Mouse (Mus musculus): ENCODE data around the gene Ntng1.

- TF ChIP-seq POLR2A (IDR thresholded peaks at IDR 0.05; ENCODE audit: low read depth, low read length), result no peak
- no peak for TF ChIP-seq CTCF (IDR thresholded peaks at IDR 0.05; ENCODE audit: extremely low read depth, insufficient read depth, insufficient read length, insufficient replicate concordance)
Observed at GRCm38 (mm10) chr3:110048152-110048551, 95.7 kb downstream of the Ntng1 start.
